Mouse (Mus musculus) layer of hippocampus, adult 9-11 months (tissue): ENCODE data around the gene Prps1l3.
A peak's percentile ranks its signal among the peaks of the same experiment; 100 is the strongest.
"Not testable (repeated sequence)": the region's sequence is repeated elsewhere in the genome, so short reads cannot be mapped to it uniquely, and the experiment has no call there.

Experiments used
- DNase-seq: peaks from one replicate; pipeline ENCODE4 v3.0.0; 2022

The Prps1l3 gene

GRCm38 (mm10) chr12:57230192-57230706 is at the start of gene Prps1l3, which contains the start of gene Mipol1:
Gene Prps1l3, plus strand, starts transcription at chr12:57230412.
Gene Mipol1, plus strand, starts transcription at chr12:57230427.
- DNase-seq: peak; percentile 90

GRCm38 (mm10) chr12:57184401-57185147 is 45.6 kb upstream of the Prps1l3 start:
- DNase-seq: no peak

DNA sequence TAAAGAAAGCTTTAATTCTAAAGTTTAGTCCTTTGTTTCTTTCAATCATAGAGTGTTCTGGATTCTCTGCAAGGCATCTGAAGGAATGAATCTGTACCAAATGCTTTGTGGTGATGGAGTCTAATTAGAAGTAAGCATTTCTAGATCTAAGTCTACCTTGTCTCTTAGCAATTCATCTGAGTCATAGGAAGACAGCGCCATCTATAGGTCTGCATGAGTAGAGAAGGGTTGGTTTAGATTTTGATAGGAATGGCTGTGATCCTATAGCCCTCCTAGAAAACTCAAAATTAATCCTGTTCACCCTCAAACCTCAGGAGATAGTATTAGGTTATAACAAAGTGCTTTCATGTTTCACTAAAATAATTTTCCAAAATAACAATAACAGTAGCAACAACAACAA is 44.7 kb upstream of the Prps1l3 start:
- no peak for DNase-seq

DNA sequence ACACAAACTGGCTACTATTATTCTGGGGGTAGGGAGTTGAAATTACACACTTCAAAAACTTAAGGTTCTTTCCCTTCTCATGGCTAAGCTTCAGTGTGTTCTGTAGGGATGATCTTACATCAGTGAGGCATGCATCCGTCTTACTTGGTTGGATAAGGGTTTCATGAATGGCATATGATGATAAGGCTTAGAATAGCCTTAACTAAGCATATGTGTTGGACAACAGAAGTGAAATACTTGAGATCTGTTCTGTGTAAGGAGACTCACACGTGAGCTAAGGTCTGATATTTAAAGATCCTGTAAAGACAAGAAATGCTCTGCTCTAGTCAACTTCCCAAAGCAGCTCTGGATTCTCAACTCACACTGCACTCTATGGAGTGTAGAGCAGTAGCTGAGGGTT is 44.1 kb upstream of the Prps1l3 start:
- no peak for DNase-seq

DNA sequence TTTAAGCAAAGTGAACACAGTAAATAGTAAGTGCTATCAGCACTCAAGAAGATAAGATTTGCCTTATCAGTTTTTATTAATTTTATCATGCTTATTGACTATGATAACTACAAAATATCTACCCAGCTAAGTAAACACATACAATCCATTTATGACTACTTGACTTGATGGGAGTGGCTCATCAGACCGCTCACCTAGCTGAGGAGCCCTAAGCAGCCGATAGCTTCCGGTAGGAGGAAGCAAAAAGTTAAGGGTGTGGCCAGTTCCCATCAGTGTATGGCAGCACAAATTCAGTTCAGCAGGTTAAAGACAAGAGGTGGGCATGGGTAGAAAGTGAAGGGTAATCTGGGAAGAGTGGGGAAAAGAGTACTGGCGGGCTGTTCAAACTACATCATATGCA is 43.2 kb upstream of the Prps1l3 start:
- no peak for DNase-seq

- no peak for DNase-seq
Observed at GRCm38 (mm10) chr12:57194609-57195008, 35.6 kb upstream of the Prps1l3 start.

- DNase-seq: no peak
Observed at GRCm38 (mm10) chr12:57196286-57196607, 34.0 kb upstream of the Prps1l3 start.

- DNase-seq: no peak
Observed at GRCm38 (mm10) chr12:57196608-57197362, 33.4 kb upstream of the Prps1l3 start.

GRCm38 (mm10) chr12:57197363-57198026 is 32.7 kb upstream of the Prps1l3 start, which contains the start of gene Slc25a21:
Gene Slc25a21, minus strand, starts transcription at chr12:57197472.
- DNase-seq: no peak

- DNase-seq: no peak
Observed at GRCm38 (mm10) chr12:57198269-57198668, 31.9 kb upstream of the Prps1l3 start.

GRCm38 (mm10) chr12:57199427-57199826 is 30.8 kb upstream of the Prps1l3 start:
- DNase-seq: no peak

DNA sequence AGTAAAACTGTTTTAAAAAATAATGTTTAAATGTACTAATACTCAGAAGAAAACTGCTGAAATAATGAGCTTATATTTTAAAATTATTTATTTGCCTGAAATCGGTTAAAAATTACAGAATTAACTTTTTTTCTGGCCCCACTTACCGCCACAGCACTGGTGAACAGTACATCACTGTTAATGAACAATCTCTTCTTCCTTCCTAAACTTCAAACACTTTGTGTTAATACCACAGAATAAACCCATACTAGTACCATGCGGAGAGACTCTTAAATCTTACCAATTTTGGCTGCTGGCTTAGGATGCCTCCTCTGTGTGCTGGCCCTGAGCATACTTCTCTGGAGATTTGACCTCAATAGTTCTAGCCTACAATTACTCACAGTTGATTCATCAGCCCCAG is 28.3 kb upstream of the Prps1l3 start:
- no peak for DNase-seq

- DNase-seq: no peak
Observed at GRCm38 (mm10) chr12:57204276-57204851, 25.8 kb upstream of the Prps1l3 start.

GRCm38 (mm10) chr12:57211353-57212311 is 18.6 kb upstream of the Prps1l3 start:
- DNase-seq: peak; percentile 14

GRCm38 (mm10) chr12:57212463-57212862 is 17.7 kb upstream of the Prps1l3 start:
- not testable (repeated sequence) for DNase-seq

GRCm38 (mm10) chr12:57226411-57226810 is 3.8 kb upstream of the Prps1l3 start:
- DNase-seq: no peak

GRCm38 (mm10) chr12:57227776-57228175 is 2.4 kb upstream of the Prps1l3 start:
- no peak for DNase-seq

- DNase-seq: no peak
Observed at GRCm38 (mm10) chr12:57229703-57230102, 509 bp upstream of the Prps1l3 start.

- no peak for DNase-seq
Observed at GRCm38 (mm10) chr12:57231085-57231875, 1.1 kb downstream of the Prps1l3 start.

DNA sequence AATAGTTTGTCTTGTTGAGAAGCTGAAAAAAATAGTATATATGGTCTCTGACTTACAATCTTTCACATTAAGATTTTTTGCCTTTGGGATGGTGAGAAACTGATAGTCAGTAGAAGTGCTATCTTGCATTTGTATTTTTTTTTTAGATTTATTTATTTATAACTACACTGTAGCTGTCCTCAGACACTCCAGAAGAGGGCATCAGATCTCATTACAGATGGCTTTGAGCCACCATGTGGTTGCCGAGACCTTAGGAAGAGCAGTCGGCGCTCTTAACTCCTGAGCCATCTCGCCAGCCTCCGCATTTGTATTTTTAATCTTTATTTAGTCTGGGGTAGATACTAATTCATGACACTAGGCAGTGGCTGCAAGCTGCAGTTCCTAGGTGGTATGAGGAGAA is 3.2 kb downstream of the Prps1l3 start:
- DNase-seq: no peak
